Mouse (Mus musculus) heart, adult 2 months (tissue): Measurements from ENCODE around the gene Ncln. TPM values are rescaled to one million over a fixed set of nuclear protein-coding genes. Genes with fewer than 3 reads are reported as not detected.

Experiments
- DNase-seq, 2 experiments: peaks; one replicate each; pipeline ENCODE4 v3.0.0; 2021
- H3K27ac ChIP-seq: fragments of 200-600 bp; 2 replicates; pipeline ENCODE4 v1.8.1; 2022
- H3K27me3 ChIP-seq: fragments of 200-500 bp; 2 replicates; pipeline ENCODE4 v1.6.1; 2012; ENCODE audit warnings: mild to moderate bottlenecking, low read length, inconsistent platforms, mixed read lengths; ENCODE audit not compliant: control insufficient read depth, insufficient read depth
- H3K36me3 ChIP-seq: fragments of 200-500 bp; 2 replicates; pipeline ENCODE4 v1.6.1; 2012; ENCODE audit warnings: low read length, inconsistent platforms; ENCODE audit not compliant: control insufficient read depth, insufficient read depth
- H3K4me1 ChIP-seq: fragments of 200-500 bp; 2 replicates; pipeline ENCODE4 v1.6.1; 2011; ENCODE audit warnings: low read length; ENCODE audit not compliant: control insufficient read depth, insufficient read depth
- H3K4me3 ChIP-seq: fragments of 200-600 bp; 2 replicates; pipeline ENCODE4 v1.8.1; 2022
- H3K79me2 ChIP-seq: fragments of 200-500 bp; replicated peaks from 2 replicates; pipeline ENCODE4 v1.6.1; 2012; ENCODE audit warnings: mild to moderate bottlenecking, inconsistent platforms, low read length, moderate library complexity, mixed read lengths; ENCODE audit not compliant: control insufficient read depth, insufficient read depth
- H3K9ac ChIP-seq: fragments of 200-500 bp; 2 replicates; pipeline ENCODE4 v1.6.1; 2012; ENCODE audit warnings: low read depth, mild to moderate bottlenecking, control low read depth, inconsistent platforms, low read length, mixed read lengths
- CTCF ChIP-seq: fragments of 200-600 bp; IDR thresholded peaks from 2 replicates; pipeline ENCODE4 v1.8.1; 2022; ENCODE audit warnings: antibody characterized with exemption, mild to moderate bottlenecking, moderate library complexity
- EP300 ChIP-seq: fragments of 200-500 bp; IDR thresholded peaks from 2 replicates; pipeline ENCODE4 v1.6.1; 2011; ENCODE audit warnings: low read depth, low read length, control low read depth; ENCODE audit not compliant: insufficient read depth
- POLR2A ChIP-seq: fragments of 200-500 bp; IDR thresholded peaks from 2 replicates; pipeline ENCODE4 v1.6.1; 2011; ENCODE audit warnings: mild to moderate bottlenecking, low read depth, low read length, control low read depth; ENCODE audit not compliant: insufficient read depth
- WGBS: fragments of 180-500 bp; shearing (Covaris S2); methylation state at CpG from one replicate; pipeline ENCODE4 v1.1.7; 2018; 5-methylcytosine and 5-hydroxymethylcytosine counted together
- intact Hi-C: fragments of 180-260 bp; cut with DNase I; formaldehyde crosslinking; loops from one replicate; pipeline ENCODE4 v1.15.1; 2025
- polyA plus RNA-seq: library from polyadenylated mRNA; depleted of rRNA; stranded (reverse); fragments of >200 nt; gene quantifications from 2 replicates; pipeline ENCODE4 v1.2.3, GENCODE M21; 2012
- total RNA-seq, 2 experiments: library from RNA; stranded (reverse); gene quantifications; 2 replicates each; pipeline ENCODE4 v1.2.3; 2021

Gene Ncln
- total and polyA plus RNA-seq, 3 experiments: 68.6 to 107 (median 74.2) TPM

- peak; percentile 82 to 93 for DNase-seq
- TF ChIP-seq POLR2A (no peak), CTCF (peak; percentile 100), EP300 (peak; percentile 93)
- 11% methylated on average over 14 of the region's 14 CpGs for WGBS
- Histone ChIP-seq H3K79me2 (no peaks in the 10 kb centered on the region), H3K27ac (no peak overlapping the region), H3K27me3 (no peaks in the 10 kb centered on the region), H3K4me3 (no peak overlapping the region), H3K36me3 (no peaks in the 10 kb centered on the region), H3K9ac (no peak overlapping the region), H3K4me1 (peaks cover 2% of the 10 kb centered on the region)
- intact Hi-C loops: loop anchor here (1.0 to 2.0 kb wide), 3 partner anchors 24 to 78 kb away; no protein-coding TSS in a partner anchor
Measured at GRCm38 (mm10) chr10:81526779-81527178, 30.6 kb upstream of the Ncln start.

DNA sequence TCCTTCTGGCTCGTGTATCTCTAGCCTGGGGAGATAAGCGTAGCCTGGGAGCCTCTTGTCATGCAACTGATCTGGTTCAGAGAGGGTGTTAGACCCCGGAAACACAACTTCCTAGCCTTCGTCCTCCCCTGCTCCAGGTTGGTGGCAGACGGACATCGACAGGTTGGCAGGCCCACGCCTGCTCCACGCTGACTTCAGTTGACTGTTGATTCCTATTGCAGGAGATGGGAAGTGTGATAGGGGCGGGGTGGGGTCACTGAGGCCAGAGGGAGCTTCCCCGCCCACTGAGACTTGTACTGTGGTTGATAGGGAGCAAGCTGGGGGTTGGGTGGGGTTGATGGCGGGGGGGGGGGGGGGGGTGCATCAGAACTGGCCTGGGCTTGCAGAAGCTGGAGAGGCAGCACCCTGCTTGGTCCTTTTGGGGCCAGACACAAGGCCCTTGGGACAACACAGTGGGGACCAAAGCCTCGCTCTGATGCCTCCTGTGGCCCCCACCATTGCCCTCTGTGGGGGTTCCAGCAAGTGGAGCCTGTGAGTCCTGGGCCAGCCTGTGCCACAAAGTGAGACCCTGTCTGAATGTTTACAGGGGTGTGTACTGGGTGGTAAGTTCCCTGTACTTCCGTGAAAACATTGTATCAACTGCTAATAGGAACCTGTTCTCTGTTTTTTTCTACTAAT is 29.0 kb upstream of the Ncln start:
- no peaks in the 10 kb centered on the region for H3K79me2 ChIP-seq
- no peak for DNase-seq
- no peak overlapping the region; the same call in 1 of the 2 replicates for H3K27ac ChIP-seq
- TF ChIP-seq EP300: no peak
- TF ChIP-seq POLR2A: no peak
- TF ChIP-seq CTCF: no peak
- H3K4me3 ChIP-seq: no peak overlapping the region
- 40% methylated on average over 13 of the region's 13 CpGs for WGBS
- no peak overlapping the region for H3K9ac ChIP-seq
- H3K4me1 ChIP-seq: peaks cover 2% of the 10 kb centered on the region
- intact Hi-C loops: no loop called here
- no peaks in the 10 kb centered on the region for H3K27me3 ChIP-seq
- no peaks in the 10 kb centered on the region for H3K36me3 ChIP-seq

DNA sequence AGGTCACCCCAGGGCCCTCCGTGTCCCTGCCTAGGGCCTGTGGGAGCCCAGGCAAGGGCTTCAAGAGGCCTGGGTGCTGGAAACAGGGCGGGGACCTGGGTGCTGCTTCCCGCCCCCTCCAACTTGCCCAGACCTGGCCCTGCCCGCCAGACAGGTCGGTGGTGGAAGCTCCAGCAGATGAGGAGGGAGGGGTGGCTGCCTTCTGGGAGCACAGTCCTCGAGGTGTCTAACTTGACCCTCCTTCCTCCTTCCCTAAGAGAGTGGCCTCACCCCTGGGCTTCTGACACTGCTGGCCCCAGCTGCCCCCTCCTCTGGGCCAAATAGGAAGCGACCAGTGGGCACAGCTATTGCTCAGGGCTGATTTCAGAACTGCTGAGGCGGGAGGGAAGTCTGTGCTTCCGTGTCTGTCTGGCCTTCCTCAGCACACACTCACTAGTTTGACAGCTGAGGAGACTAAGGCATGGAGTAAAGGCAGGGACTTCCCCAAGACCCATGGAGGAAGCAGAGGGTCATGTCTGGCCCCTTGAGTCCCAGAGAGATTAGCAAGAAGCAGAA is 27.9 kb upstream of the Ncln start, which contains the start of gene Gna15:
Gene Gna15 (minus strand): TSS at position 175 of the 555 bp plus-strand sequence.
- Histone ChIP-seq H3K36me3 (no peaks in the 10 kb centered on the region), H3K27me3 (no peaks in the 10 kb centered on the region), H3K79me2 (no peaks in the 10 kb centered on the region), H3K9ac (peak within 1 kb of the TSS; percentile 16; the same call in 1 of the 2 replicates), H3K4me3 (peak within 1 kb of the TSS; percentile 16; the same call in 1 of the 2 replicates), H3K27ac (peak within 1 kb of the TSS; percentile 66), H3K4me1 (peaks cover 8% of the 10 kb centered on the region)
- peak in 1 of 2 experiments; percentile 57 for DNase-seq
- TF ChIP-seq POLR2A: 0 out of 2 replicates have a peak, but pooled peaks have one; percentile 13
- no peak for TF ChIP-seq CTCF
- TF ChIP-seq EP300: 0 out of 2 replicates have a peak, but pooled peaks have one; percentile 14
- WGBS: 22% methylated on average over 9 of the region's 9 CpGs
- intact Hi-C loops: no loop called here

DNA sequence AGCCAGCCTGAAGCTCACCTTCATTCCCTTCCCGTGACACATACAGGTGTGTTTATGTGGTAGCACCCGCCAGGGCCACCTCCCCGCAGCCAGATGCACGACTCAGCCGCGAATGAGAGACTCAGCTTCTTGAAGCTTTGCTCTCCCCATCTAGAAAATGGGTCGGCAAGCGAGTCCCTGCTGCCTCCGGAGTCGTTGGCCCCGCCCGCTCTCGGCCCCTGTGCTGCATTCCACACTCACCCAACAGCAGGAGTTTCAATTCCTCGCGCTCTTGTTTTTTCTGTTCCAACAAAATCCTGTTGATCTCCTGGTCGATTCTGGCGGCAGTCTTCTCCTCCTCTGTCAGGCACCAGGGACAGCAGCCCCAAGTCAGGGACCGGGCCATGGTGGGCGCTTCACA is 27.4 kb upstream of the Ncln start:
- intact Hi-C loops: no loop called here
- H3K4me1 ChIP-seq: peaks cover 8% of the 10 kb centered on the region
- H3K27me3 ChIP-seq: no peaks in the 10 kb centered on the region
- H3K79me2 ChIP-seq: no peaks in the 10 kb centered on the region
- WGBS: 21% methylated on average over 19 of the region's 19 CpGs
- H3K9ac ChIP-seq: peak overlapping the region; percentile 16; the same call in 1 of the 2 replicates
- H3K36me3 ChIP-seq: no peaks in the 10 kb centered on the region
- peak in 1 of 2 experiments; percentile 15 for DNase-seq
- no peak for TF ChIP-seq POLR2A
- no peak for TF ChIP-seq CTCF
- no peak for TF ChIP-seq EP300
- H3K27ac ChIP-seq: peak overlapping the region; percentile 66
- no peak overlapping the region; the same call in 1 of the 2 replicates for H3K4me3 ChIP-seq

DNA sequence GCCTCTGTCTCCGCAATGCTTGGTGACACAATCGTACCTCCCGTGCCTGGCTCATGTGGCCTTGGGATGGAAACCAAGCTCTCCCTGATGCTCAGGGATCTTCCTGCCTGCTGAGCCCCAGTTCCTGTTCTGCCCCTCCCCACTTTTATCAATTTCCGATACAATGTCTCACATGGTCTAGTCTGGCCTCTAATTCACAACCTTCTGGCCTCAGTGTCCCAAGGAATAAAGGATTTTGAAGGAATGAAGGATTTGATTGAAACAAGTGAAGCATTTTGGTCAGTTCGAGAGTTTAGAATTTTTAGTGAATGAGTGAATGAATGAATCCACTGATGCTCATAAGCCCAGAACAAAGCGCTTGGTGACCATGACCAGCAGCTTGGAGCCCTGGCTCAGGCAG is 26.9 kb upstream of the Ncln start:
- no peak overlapping the region for H3K27ac ChIP-seq
- no peak for DNase-seq
- H3K9ac ChIP-seq: no peak overlapping the region
- no peaks in the 10 kb centered on the region for H3K79me2 ChIP-seq
- WGBS: 54% methylated on average over 6 of the region's 6 CpGs
- H3K4me1 ChIP-seq: peaks cover 8% of the 10 kb centered on the region
- intact Hi-C loops: no loop called here
- no peak overlapping the region for H3K4me3 ChIP-seq
- H3K27me3 ChIP-seq: no peaks in the 10 kb centered on the region
- TF ChIP-seq EP300: no peak
- no peak for TF ChIP-seq POLR2A
- TF ChIP-seq CTCF: no peak
- no peaks in the 10 kb centered on the region for H3K36me3 ChIP-seq

DNA sequence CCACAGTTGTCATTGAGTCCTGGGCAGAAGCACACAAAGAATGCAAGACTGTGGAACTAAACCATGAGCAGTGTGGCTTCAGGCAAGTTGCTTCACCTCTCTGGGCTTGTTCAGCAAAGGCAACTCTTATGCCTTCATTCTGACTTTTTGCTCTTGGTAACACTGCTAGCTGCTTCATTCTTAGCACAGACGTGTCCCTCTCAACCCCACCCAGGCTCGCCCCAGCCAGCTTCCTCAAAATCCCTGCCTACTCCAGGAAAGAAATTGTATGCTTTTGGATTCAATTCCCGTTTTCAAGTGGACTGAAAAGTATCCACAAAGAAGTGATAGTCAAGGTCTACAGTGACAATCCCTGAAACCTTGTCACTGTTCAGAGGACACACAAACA is 23.8 kb upstream of the Ncln start:
- no peak for TF ChIP-seq POLR2A
- TF ChIP-seq CTCF: no peak
- TF ChIP-seq EP300: no peak
- Histone ChIP-seq H3K36me3 (no peaks in the 10 kb centered on the region), H3K4me1 (peaks cover 7% of the 10 kb centered on the region), H3K4me3 (no peak overlapping the region), H3K79me2 (no peaks in the 10 kb centered on the region), H3K27me3 (no peaks in the 10 kb centered on the region), H3K27ac (peak overlapping the region; percentile 58), H3K9ac (no peak overlapping the region)
- WGBS: 34% methylated on average over 3 of the region's 3 CpGs
- intact Hi-C loops: loop anchor here (5.0 kb wide), 1 partner anchor 32 kb away; no protein-coding TSS in a partner anchor
- no peak for DNase-seq
